Mouse (Mus musculus) ES-Bruce4 (cell line): ENCODE results near the gene B4galnt2. TPM values are rescaled to one million over a fixed set of nuclear protein-coding genes. Genes with fewer than 3 reads are reported as not detected.

Experiments
- H3K27ac ChIP-seq: 2 replicates; pipeline ENCODE4 v1.5.1; 2012; ENCODE audit warnings: low read length, inconsistent platforms; ENCODE audit not compliant: insufficient read depth
- H3K27me3 ChIP-seq: 2 replicates; pipeline ENCODE4 v1.6.1; 2012; ENCODE audit warnings: mild to moderate bottlenecking, low read length, inconsistent platforms; ENCODE audit not compliant: control insufficient read depth, poor library complexity, insufficient read depth, severe bottlenecking
- H3K36me3 ChIP-seq: 2 replicates; pipeline ENCODE4 v1.6.1; 2012; ENCODE audit warnings: inconsistent platforms, mild to moderate bottlenecking, low read length, moderate library complexity; ENCODE audit not compliant: control insufficient read depth, poor library complexity, insufficient read depth, severe bottlenecking
- H3K4me1 ChIP-seq: one replicate; pipeline ENCODE4 v1.8.1; 2011; ENCODE audit warnings: low read length; ENCODE audit not compliant: control insufficient read depth, insufficient read depth
- H3K4me3 ChIP-seq: 2 replicates; pipeline ENCODE4 v1.5.1; 2011; ENCODE audit warnings: low read depth, mild to moderate bottlenecking, low read length
- H3K9ac ChIP-seq: 2 replicates; pipeline ENCODE4 v1.6.1; 2012; ENCODE audit warnings: low read depth, mild to moderate bottlenecking, inconsistent platforms; ENCODE audit not compliant: poor library complexity, severe bottlenecking
- H3K9me3 ChIP-seq: replicated peaks from 2 replicates; pipeline ENCODE4 v1.6.1; 2012; ENCODE audit warnings: mild to moderate bottlenecking, low read length, inconsistent platforms; ENCODE audit not compliant: control insufficient read depth, poor library complexity, insufficient read depth, severe bottlenecking
- CTCF ChIP-seq: IDR thresholded peaks from one replicate; pipeline ENCODE4 v1.8.1; 2011; ENCODE audit warnings: low read depth, low read length
- EP300 ChIP-seq: IDR thresholded peaks from 2 replicates; pipeline ENCODE4 v1.6.1; 2011; ENCODE audit warnings: low read depth, low read length; ENCODE audit not compliant: insufficient read depth
- POLR2A ChIP-seq: IDR thresholded peaks from one replicate; pipeline ENCODE4 v1.8.1; 2011; ENCODE audit warnings: low read length; ENCODE audit not compliant: insufficient read depth
- polyA plus RNA-seq: library from polyadenylated mRNA; stranded (reverse); fragments of >200 nt; gene quantifications from 2 replicates; pipeline ENCODE4 v1.2.4, GENCODE M21; 2011; ENCODE audit warnings: low read depth; ENCODE audit not compliant: missing spikeins, insufficient read depth, insufficient read length

Gene B4galnt2
- polyA plus RNA-seq, 1 experiment: 4.5 TPM

- no peak overlapping the region for H3K4me3 ChIP-seq
- peaks cover 6% of the 10 kb centered on the region for H3K27me3 ChIP-seq
- H3K4me1 ChIP-seq: peaks cover 5% of the 10 kb centered on the region
- H3K9me3 ChIP-seq: no peaks in the 10 kb centered on the region
- no peaks in the 10 kb centered on the region for H3K36me3 ChIP-seq
- TF ChIP-seq CTCF: peak; percentile 50
- no peak for TF ChIP-seq EP300
- H3K27ac ChIP-seq: no peak overlapping the region
- no peak overlapping the region for H3K9ac ChIP-seq
Observed at GRCm38 (mm10) chr11:95827464-95828085, 87.1 kb downstream of the B4galnt2 start.

- Histone ChIP-seq H3K36me3 (no peaks in the 10 kb centered on the region), H3K27ac (no peak overlapping the region), H3K27me3 (peaks cover 6% of the 10 kb centered on the region), H3K9me3 (no peaks in the 10 kb centered on the region), H3K9ac (no peak overlapping the region), H3K4me3 (no peak overlapping the region), H3K4me1 (peaks cover 5% of the 10 kb centered on the region)
- TF ChIP-seq EP300 (no peak), CTCF (no peak), POLR2A (no peak)
Observed at GRCm38 (mm10) chr11:95827168-95827447, 87.6 kb downstream of the B4galnt2 start.

- H3K27ac ChIP-seq: no peak overlapping the region
- H3K9ac ChIP-seq: no peak overlapping the region
- peaks cover 5% of the 10 kb centered on the region for H3K4me1 ChIP-seq
- no peaks in the 10 kb centered on the region for H3K9me3 ChIP-seq
- TF ChIP-seq CTCF (no peak), EP300 (no peak), POLR2A (no peak)
- peaks cover 6% of the 10 kb centered on the region for H3K27me3 ChIP-seq
- no peaks in the 10 kb centered on the region for H3K36me3 ChIP-seq
- H3K4me3 ChIP-seq: no peak overlapping the region
Observed at GRCm38 (mm10) chr11:95826317-95827167, 88.1 kb downstream of the B4galnt2 start.

- H3K9me3 ChIP-seq: no peaks in the 10 kb centered on the region
- H3K36me3 ChIP-seq: no peaks in the 10 kb centered on the region
- H3K4me1 ChIP-seq: no peaks in the 10 kb centered on the region
- TF ChIP-seq EP300: no peak
- no peak for TF ChIP-seq POLR2A
- no peak for TF ChIP-seq CTCF
- H3K27ac ChIP-seq: no peak overlapping the region
- no peak overlapping the region for H3K4me3 ChIP-seq
- H3K9ac ChIP-seq: no peak overlapping the region
- peaks cover 6% of the 10 kb centered on the region for H3K27me3 ChIP-seq
Observed at GRCm38 (mm10) chr11:95825625-95826024, 89.1 kb downstream of the B4galnt2 start.

- no peaks in the 10 kb centered on the region for H3K4me1 ChIP-seq
- TF ChIP-seq POLR2A: no peak
- no peak for TF ChIP-seq EP300
- no peak for TF ChIP-seq CTCF
- H3K9ac ChIP-seq: peak overlapping the region; percentile 75
- no peaks in the 10 kb centered on the region for H3K36me3 ChIP-seq
- no peaks in the 10 kb centered on the region for H3K9me3 ChIP-seq
- peak overlapping the region; percentile 77 for H3K4me3 ChIP-seq
- peaks cover 6% of the 10 kb centered on the region for H3K27me3 ChIP-seq
- no peak overlapping the region for H3K27ac ChIP-seq
Observed at GRCm38 (mm10) chr11:95824877-95825243, 89.8 kb downstream of the B4galnt2 start.
